Mouse (Mus musculus): ENCODE results near the gene Arhgap45.

- no peak for TF ChIP-seq CTCF (conservative IDR thresholded peaks at IDR 0.05; ENCODE audit: low read length)
- no peak for TF ChIP-seq NANOG (IDR thresholded peaks at IDR 0.05; ENCODE audit: borderline replicate concordance, low read length)
Measured at GRCm38 (mm10) chr10:80022164-80022563, 5.7 kb downstream of the Arhgap45 start.
